ENCODE assay signal across 22 mouse cellular contexts in the genomic region with DNA sequence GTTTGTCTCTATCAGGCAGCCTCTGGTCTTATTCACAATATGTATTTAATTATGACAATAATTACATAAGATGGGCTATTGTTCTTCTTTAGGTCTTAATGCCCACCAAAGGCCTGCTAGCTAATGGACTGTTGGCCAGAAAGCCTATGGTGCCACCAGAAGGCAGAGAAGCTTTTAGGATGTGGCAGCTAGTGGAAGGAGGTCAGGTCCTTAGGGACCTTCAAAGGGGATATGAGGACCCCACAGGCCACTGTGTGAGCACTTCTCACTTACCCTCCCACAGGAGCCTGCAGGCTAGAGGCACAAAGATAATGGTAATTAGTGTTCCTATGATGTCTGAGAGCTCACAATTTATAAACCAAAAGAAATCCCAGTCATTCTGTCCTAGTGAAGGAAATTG.
"Had no signal": no experiment of that assay in that cellular context is flagged by ENCODE, and none has a peak within 500 bp of the region (broad histone marks: within the 10 kb centered on the region; RNA-seq: fewer than 3 reads in every experiment).

No protein-coding gene starts in this region.

- H3K27me3 ChIP-seq: heart, embryonic 12.5 days; hindbrain, embryonic 13.5 days; intestine, embryonic 15.5 days; limb, embryonic 12.5 days had no signal

- H3K9me3 ChIP-seq: heart, embryonic 12.5 days; hindbrain, embryonic 10.5 days; hindbrain, embryonic 13.5 days; intestine, embryonic 15.5 days; limb, embryonic 10.5 days; limb, embryonic 12.5 days had no signal

- H3K4me2 ChIP-seq: heart, embryonic 12.5 days; hindbrain, embryonic 13.5 days; intestine, embryonic 15.5 days; limb, embryonic 12.5 days; liver, embryonic 11.5 days had no signal

- H3K27ac ChIP-seq: gastrocnemius, adult 2 months; heart, adult 2 months; hindbrain, embryonic 13.5 days; intestine, embryonic 15.5 days; left cerebral cortex, adult 2 months; limb, embryonic 10.5 days; limb, embryonic 12.5 days had no signal

- H3K9ac ChIP-seq: heart, embryonic 12.5 days; hindbrain, embryonic 13.5 days; intestine, embryonic 15.5 days; limb, embryonic 12.5 days had no signal

- DNase-seq: gastrocnemius, adult 2 months; gastrocnemius, postnatal 10 days; gastrocnemius, postnatal 25 days; heart, adult 2 months; heart, postnatal 10 days; heart, postnatal 4 days; kidney, adult 18-20 months; kidney, adult 8-10 months; kidney, postnatal 10 days; kidney, postnatal 25 days; kidney, postnatal 4 days; liver had no signal

- H3K4me3 ChIP-seq: gastrocnemius, adult 2 months; heart, adult 2 months; heart, embryonic 12.5 days; hindbrain, embryonic 10.5 days; hindbrain, embryonic 13.5 days; intestine, embryonic 15.5 days; left cerebral cortex, adult 2 months; limb, embryonic 10.5 days; limb, embryonic 12.5 days had no signal

- ATAC-seq: inflammation-experienced regulatory T-cells, adult 6 months; intestine, embryonic 15.5 days; intestine, postnatal 0 days had no signal

- H3K4me1 ChIP-seq: heart, embryonic 12.5 days; hindbrain, embryonic 13.5 days; intestine, embryonic 15.5 days; limb, embryonic 10.5 days; limb, embryonic 12.5 days had no signal

- H3K36me3 ChIP-seq: heart, embryonic 12.5 days; hindbrain, embryonic 10.5 days; hindbrain, embryonic 13.5 days; intestine, embryonic 15.5 days; limb, embryonic 10.5 days; limb, embryonic 12.5 days had no signal
